Mouse (Mus musculus): ENCODE data around the gene Gm20696.

DNA sequence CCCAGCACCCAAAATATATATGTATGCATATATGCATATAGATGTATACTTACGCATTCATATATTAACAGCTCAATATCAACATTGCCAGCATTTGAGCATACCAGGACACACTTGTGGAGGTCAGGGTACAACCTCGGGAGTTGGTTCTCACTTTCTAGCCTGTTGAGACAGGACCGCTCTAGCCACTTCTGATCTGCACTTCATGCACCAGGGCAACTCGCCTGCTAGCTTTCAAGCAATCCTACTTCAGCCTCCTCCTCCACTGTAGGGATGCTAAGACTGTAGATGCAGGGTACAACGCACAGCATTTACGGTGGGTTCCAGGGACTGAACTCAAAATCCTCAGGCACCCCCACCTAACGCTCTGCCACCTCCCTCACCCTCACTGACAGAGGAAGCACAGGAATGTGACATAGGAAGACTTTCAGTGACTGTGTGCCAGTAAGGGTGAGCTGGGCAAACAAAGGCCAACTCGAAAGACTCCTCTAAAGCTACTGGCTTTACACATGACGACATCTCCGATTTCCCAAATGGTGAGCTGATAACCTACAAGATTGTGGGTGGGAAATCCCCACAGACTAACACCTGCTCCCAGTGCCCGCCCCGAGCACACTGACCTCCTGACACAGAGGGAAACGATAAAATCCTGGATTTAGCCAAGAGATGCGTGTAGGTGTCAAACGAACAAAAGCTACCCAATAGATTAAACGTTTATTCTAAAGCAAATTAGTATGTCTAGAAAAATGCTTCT lies 237.0 kb downstream of the Gm20696 start:
- TF ChIP-seq POLR2A (IDR thresholded peaks at IDR 0.05; ENCODE audit: borderline replicate concordance, low read depth, low read length) (no peak), CTCF (IDR thresholded peaks at IDR 0.05; ENCODE audit: low read depth, low read length) (no peak)

Data from bone marrow macrophage, adult 2 months (primary cell).